Mouse (Mus musculus) liver, embryonic 12.5 days (tissue): Measurements from ENCODE around the gene Oxnad1. TPM values are rescaled to one million over a fixed set of nuclear protein-coding genes. Genes with fewer than 3 reads are reported as not detected.
"Not testable (repeated sequence)": the region's sequence is repeated elsewhere in the genome, so short reads cannot be mapped to it uniquely, and the experiment has no call there.

Source experiments
- ATAC-seq: fragments of 200-750 bp; cut with Nextera tagmentation; 2 replicates; pipeline ENCODE4 v1.8.0; 2017; ENCODE audit warnings: moderate number of reproducible peaks, mild to moderate bottlenecking, moderate library complexity
- H3K27ac ChIP-seq: fragments of 300-500 bp; sonication (generic); 2 replicates; pipeline ENCODE4 v1.5.1; 2016; ENCODE audit warnings: mild to moderate bottlenecking
- H3K27me3 ChIP-seq: fragments of 300-500 bp; sonication (generic); replicated peaks from 2 replicates; pipeline ENCODE4 v1.6.1; 2016; ENCODE audit warnings: mild to moderate bottlenecking, moderate library complexity
- H3K36me3 ChIP-seq: fragments of 300-500 bp; sonication (generic); 2 replicates; pipeline ENCODE4 v1.6.1; 2016; ENCODE audit warnings: mild to moderate bottlenecking, moderate library complexity
- H3K4me1 ChIP-seq: fragments of 300-500 bp; sonication (generic); 2 replicates; pipeline ENCODE4 v1.6.1; 2016
- H3K4me2 ChIP-seq: fragments of 300-500 bp; sonication (generic); 2 replicates; pipeline ENCODE4 v1.6.1; 2016; ENCODE audit warnings: mild to moderate bottlenecking, moderate library complexity
- H3K4me3 ChIP-seq: fragments of 300-500 bp; sonication (generic); 2 replicates; pipeline ENCODE4 v1.5.1; 2016; ENCODE audit warnings: mild to moderate bottlenecking, moderate library complexity
- H3K9ac ChIP-seq: fragments of 300-500 bp; sonication (generic); 2 replicates; pipeline ENCODE4 v1.6.1; 2016; ENCODE audit warnings: mild to moderate bottlenecking, moderate library complexity
- H3K9me3 ChIP-seq: fragments of 300-500 bp; sonication (generic); replicated peaks from 2 replicates; pipeline ENCODE4 v1.6.1; 2016; ENCODE audit warnings: mild to moderate bottlenecking, moderate library complexity
- WGBS: fragments of 180-500 bp; shearing (Covaris S2); methylation state at CpG from one replicate; pipeline ENCODE4 v1.1.7; 2016; ENCODE audit not compliant: insufficient replicate concordance; 5-methylcytosine and 5-hydroxymethylcytosine counted together
- polyA plus RNA-seq: library from polyadenylated mRNA; unstranded; fragments of >200 nt; fragmentation: Nextera tagmentation; extraction: Ambion mirVana; gene quantifications from 2 replicates; pipeline ENCODE4 v1.2.1, GENCODE M21; 2016

The Oxnad1 gene
- polyA plus RNA-seq, 1 experiment from 2014 or later, result 18.9 TPM

- peaks cover 18% of the 10 kb centered on the region for H3K27me3 ChIP-seq
- no peak overlapping the region for H3K4me3 ChIP-seq
- no peaks in the 10 kb centered on the region for H3K4me1 ChIP-seq
- no peak for ATAC-seq
- no peak overlapping the region for H3K4me2 ChIP-seq
- H3K9me3 ChIP-seq, result no peaks in the 10 kb centered on the region
- no peak overlapping the region for H3K27ac ChIP-seq
- H3K9ac ChIP-seq, result no peak overlapping the region
- H3K36me3 ChIP-seq, result no peaks in the 10 kb centered on the region
- 62% methylated on average over 3 of the region's 3 CpGs for WGBS
Measured at GRCm38 (mm10) chr14:32124261-32124660, 39.1 kb downstream of the Oxnad1 start.

GRCm38 (mm10) chr14:32125256-32125655 lies 40.1 kb downstream of the Oxnad1 start:
- not testable (repeated sequence) for H3K27ac ChIP-seq, ATAC-seq, H3K9ac ChIP-seq, H3K4me2 ChIP-seq, H3K4me3 ChIP-seq, H3K36me3 ChIP-seq, H3K4me1 ChIP-seq, H3K9me3 ChIP-seq
- peaks cover 18% of the 10 kb centered on the region for H3K27me3 ChIP-seq
- WGBS, result 62% methylated on average over 5 of the region's 5 CpGs

- H3K4me3 ChIP-seq, result no peak overlapping the region
- H3K36me3 ChIP-seq, result no peaks in the 10 kb centered on the region
- H3K9me3 ChIP-seq, result no peaks in the 10 kb centered on the region
- peaks cover 22% of the 10 kb centered on the region for H3K4me1 ChIP-seq
- no peak for ATAC-seq
- H3K4me2 ChIP-seq, result no peak overlapping the region
- H3K9ac ChIP-seq, result no peak overlapping the region
- peaks cover 18% of the 10 kb centered on the region for H3K27me3 ChIP-seq
- no peak overlapping the region for H3K27ac ChIP-seq
- 50% methylated on average over 5 of the region's 5 CpGs for WGBS
Measured at GRCm38 (mm10) chr14:32128409-32128808, 43.2 kb downstream of the Oxnad1 start.

DNA sequence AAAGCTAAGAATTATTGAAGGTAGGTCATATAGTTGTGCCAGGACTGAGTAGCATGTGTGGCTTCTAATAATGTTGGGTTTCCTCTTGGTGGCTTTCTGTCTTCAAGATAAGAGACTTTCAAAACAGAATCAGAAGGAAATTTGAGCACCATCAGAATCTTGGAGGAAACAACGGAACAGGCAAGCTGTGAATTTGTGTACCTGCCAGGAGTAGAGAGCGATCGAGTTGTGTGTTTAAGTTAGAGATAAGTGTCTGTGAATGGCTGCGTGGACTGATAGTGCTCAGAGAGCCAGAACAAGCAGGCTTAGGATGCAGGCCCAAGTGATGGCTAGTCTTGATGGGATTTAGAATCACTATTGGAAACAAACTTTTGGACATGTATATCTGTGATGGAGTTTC lies 46.7 kb downstream of the Oxnad1 start:
- peaks cover 55% of the 10 kb centered on the region for H3K4me1 ChIP-seq
- no peaks in the 10 kb centered on the region for H3K9me3 ChIP-seq
- H3K9ac ChIP-seq, result no peak overlapping the region; the same call in 1 of the 2 replicates
- no peaks in the 10 kb centered on the region for H3K36me3 ChIP-seq
- ATAC-seq, result peak; percentile 85
- WGBS, result 4% methylated on average over 4 of the region's 4 CpGs
- no peak overlapping the region for H3K4me3 ChIP-seq
- peaks cover 6% of the 10 kb centered on the region; the same call in 1 of the 2 replicates for H3K27me3 ChIP-seq
- peak overlapping the region; percentile 34 for H3K4me2 ChIP-seq
- peak overlapping the region; percentile 77 for H3K27ac ChIP-seq

GRCm38 (mm10) chr14:32134293-32134692 lies 49.1 kb downstream of the Oxnad1 start:
- peaks cover 56% of the 10 kb centered on the region for H3K4me1 ChIP-seq
- no peaks in the 10 kb centered on the region for H3K9me3 ChIP-seq
- peak overlapping the region; percentile 49 for H3K4me2 ChIP-seq
- H3K36me3 ChIP-seq, result no peaks in the 10 kb centered on the region
- WGBS, result 13% methylated on average over 2 of the region's 2 CpGs
- peak; percentile 76 for ATAC-seq
- H3K9ac ChIP-seq, result peak overlapping the region; percentile 5; the same call in 1 of the 2 replicates
- H3K27me3 ChIP-seq, result no peaks in the 10 kb centered on the region
- 0 out of 2 replicates have a peak overlapping the region, but pooled peaks have one; percentile 1 for H3K4me3 ChIP-seq
- H3K27ac ChIP-seq, result peak overlapping the region; percentile 73

DNA sequence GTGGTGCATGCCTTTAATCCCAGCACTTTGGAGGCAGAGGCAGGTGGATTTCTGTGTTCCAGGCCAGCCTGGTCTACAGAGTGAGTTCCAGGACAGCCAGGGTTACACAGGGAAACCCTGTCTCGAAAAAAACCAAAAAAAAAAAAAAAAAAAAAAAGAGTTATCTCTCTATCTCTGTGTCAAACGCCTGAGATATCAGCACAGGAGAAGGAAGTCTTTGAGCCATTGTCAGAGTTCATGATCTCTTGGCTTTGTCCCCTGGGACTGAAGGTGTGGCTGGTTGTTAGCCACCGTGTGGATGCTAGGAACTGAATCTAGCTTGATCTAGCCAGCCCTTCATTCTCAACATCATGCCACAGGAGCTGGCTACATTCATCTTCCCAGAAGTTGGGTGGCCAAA lies 51.3 kb downstream of the Oxnad1 start:
- H3K9me3 ChIP-seq, H3K4me2 ChIP-seq, H3K36me3 ChIP-seq, H3K4me3 ChIP-seq, ATAC-seq, H3K27me3 ChIP-seq, H3K27ac ChIP-seq: not testable (repeated sequence)
- Histone ChIP-seq H3K4me1 (peaks cover 68% of the 10 kb centered on the region), H3K9ac (0 out of 2 replicates have a peak overlapping the region, but pooled peaks have one; percentile 6)
- 13% methylated on average over 3 of the region's 3 CpGs for WGBS

DNA sequence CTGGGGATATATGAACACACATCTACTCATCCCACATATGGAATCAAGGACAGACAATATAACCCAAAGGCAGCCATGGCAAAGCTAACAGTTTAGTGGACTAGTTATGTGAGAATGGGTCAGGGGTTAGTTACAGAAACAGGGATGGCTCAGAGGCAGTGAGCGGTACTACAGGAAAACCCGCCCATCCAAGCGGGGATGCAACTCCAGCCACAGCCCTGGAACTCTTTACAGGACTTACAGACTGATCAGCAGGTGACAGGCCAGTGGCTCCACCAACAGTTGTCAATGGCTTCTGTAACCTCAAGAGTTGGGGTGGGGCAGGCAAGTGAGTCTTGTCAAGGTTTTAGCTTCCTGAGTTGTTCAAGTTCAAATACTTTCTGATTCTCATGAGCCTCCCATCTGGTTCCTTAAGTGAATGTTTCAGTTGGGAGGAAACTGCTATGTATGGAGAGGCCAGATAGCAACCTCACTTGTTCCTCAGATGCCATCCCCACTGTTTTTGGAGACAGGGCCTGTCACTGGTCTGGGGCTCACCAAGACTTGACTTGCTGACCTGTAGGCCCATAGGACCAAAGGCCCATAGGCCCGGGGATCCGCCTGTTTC lies 55.3 kb downstream of the Oxnad1 start:
- Histone ChIP-seq H3K27ac (peak overlapping the region; percentile 0; the same call in 1 of the 2 replicates), H3K4me3 (no peak overlapping the region), H3K27me3 (no peaks in the 10 kb centered on the region), H3K4me1 (peaks cover 49% of the 10 kb centered on the region), H3K9me3 (no peaks in the 10 kb centered on the region), H3K9ac (peak overlapping the region; percentile 6; the same call in 1 of the 2 replicates), H3K36me3 (no peaks in the 10 kb centered on the region), H3K4me2 (no peak overlapping the region)
- peak; percentile 33 for ATAC-seq
- WGBS, result 46% methylated on average over 5 of the region's 5 CpGs

DNA sequence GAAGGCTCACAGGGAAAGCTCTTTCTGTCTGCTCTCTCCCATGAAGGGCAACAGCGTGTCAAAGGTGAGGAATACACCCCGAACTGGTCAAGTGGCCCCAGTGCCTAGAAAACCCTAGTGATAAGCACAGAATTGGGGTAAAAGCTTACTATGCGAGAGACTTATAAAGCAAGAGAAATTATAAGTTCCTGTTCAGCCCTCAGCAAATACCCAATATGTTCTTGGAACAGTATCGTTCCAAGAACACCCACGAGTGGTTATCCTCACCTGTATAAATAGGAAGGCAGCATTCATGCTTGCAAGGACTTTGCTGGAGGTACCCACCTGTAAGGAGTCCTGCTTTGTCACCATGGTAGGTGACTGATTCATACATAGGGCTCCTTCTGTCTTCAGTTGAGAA lies 56.5 kb downstream of the Oxnad1 start, which contains the start of gene Msmb:
Gene Msmb, plus strand, starts transcription at position 301 of the 400 bp plus-strand sequence.
- WGBS, result 83% methylated on average over 5 of the region's 5 CpGs
- Histone ChIP-seq H3K9ac (peak within 1 kb of the TSS; percentile 6; the same call in 1 of the 2 replicates), H3K36me3 (no peaks in the 10 kb centered on the region), H3K4me3 (no peak within 1 kb of the TSS), H3K9me3 (no peaks in the 10 kb centered on the region), H3K4me2 (no peak within 1 kb of the TSS), H3K27me3 (no peaks in the 10 kb centered on the region), H3K27ac (peak within 1 kb of the TSS; percentile 0; the same call in 1 of the 2 replicates), H3K4me1 (peaks cover 49% of the 10 kb centered on the region)
- ATAC-seq, result no peak

DNA sequence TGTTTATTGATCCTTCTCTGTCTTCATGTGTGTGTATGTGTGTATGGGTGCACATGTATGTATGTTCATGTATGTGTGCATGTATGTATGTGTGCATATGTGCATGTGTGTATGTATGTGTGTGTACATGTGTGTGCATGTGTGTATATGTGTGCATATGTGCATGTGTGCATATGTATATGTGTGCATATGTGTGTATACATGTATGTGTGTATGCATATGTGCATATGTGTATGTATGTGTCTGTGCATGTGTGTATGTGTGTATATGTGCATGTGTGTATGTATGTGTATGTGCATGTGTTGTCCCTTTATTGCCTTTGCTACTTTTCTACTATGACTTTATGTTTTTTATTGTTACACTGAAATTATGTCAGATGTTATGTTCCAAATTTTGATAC lies 59.6 kb downstream of the Oxnad1 start:
- Histone ChIP-seq H3K27me3 (no peaks in the 10 kb centered on the region), H3K9ac (no peak overlapping the region; the same call in 1 of the 2 replicates), H3K4me3 (no peak overlapping the region), H3K9me3 (peaks cover 12% of the 10 kb centered on the region; the same call in 1 of the 2 replicates), H3K36me3 (no peaks in the 10 kb centered on the region), H3K27ac (peak overlapping the region; percentile 34), H3K4me2 (peak overlapping the region; percentile 14; the same call in 1 of the 2 replicates), H3K4me1 (peaks cover 54% of the 10 kb centered on the region)
- ATAC-seq, result no peak

DNA sequence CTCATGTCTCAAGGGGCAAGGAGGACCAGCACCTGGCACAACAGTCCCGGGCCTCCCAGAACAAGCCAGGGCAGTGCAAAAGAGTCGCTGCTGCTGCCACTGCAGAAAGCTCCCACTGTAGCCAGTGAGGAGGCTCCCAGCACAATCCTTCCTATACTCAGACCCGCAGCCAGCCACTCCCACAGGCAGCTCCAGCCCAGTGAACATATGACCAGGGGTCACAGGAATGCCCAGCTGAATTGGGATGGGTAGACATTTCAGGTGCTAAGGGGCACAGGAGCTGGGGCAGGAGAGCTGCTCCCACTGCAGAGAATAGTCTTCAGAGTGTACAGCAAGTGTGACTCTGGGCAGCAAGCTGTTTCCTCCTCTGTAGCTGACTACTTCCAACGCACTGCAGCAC lies 60.2 kb downstream of the Oxnad1 start:
- H3K4me3 ChIP-seq, result peak overlapping the region; percentile 50
- peak overlapping the region; percentile 96 for H3K27ac ChIP-seq
- peaks cover 12% of the 10 kb centered on the region; the same call in 1 of the 2 replicates for H3K9me3 ChIP-seq
- peak; percentile 43 for ATAC-seq
- H3K9ac ChIP-seq, result peak overlapping the region; percentile 72
- H3K36me3 ChIP-seq, result no peaks in the 10 kb centered on the region
- H3K4me2 ChIP-seq, result peak overlapping the region; percentile 69
- H3K4me1 ChIP-seq, result peaks cover 50% of the 10 kb centered on the region
- 55% methylated on average over 4 of the region's 4 CpGs for WGBS
- no peaks in the 10 kb centered on the region for H3K27me3 ChIP-seq

- Histone ChIP-seq H3K9ac (peak overlapping the region; percentile 72), H3K36me3 (no peaks in the 10 kb centered on the region), H3K27me3 (no peaks in the 10 kb centered on the region), H3K9me3 (peaks cover 12% of the 10 kb centered on the region; the same call in 1 of the 2 replicates), H3K4me3 (peak overlapping the region; percentile 50), H3K4me2 (peak overlapping the region; percentile 69), H3K27ac (peak overlapping the region; percentile 96), H3K4me1 (peaks cover 44% of the 10 kb centered on the region)
- ATAC-seq, result peak; percentile 96
- 16% methylated on average over 7 of the region's 7 CpGs for WGBS
Measured at GRCm38 (mm10) chr14:32145809-32146511, 60.8 kb downstream of the Oxnad1 start.

- Histone ChIP-seq H3K4me2 (peak overlapping the region; percentile 69), H3K4me3 (0 out of 2 replicates have a peak overlapping the region, but pooled peaks have one; percentile 4), H3K36me3 (no peaks in the 10 kb centered on the region), H3K27me3 (no peaks in the 10 kb centered on the region), H3K9me3 (peaks cover 12% of the 10 kb centered on the region; the same call in 1 of the 2 replicates), H3K9ac (peak overlapping the region; percentile 44), H3K4me1 (peaks cover 38% of the 10 kb centered on the region), H3K27ac (peak overlapping the region; percentile 96)
- ATAC-seq, result peak; percentile 53
- WGBS, result 33% methylated on average over 2 of the region's 2 CpGs
Measured at GRCm38 (mm10) chr14:32146578-32146977, 61.4 kb downstream of the Oxnad1 start.
